In genomic region chr6:126500088-126500487, GRCm38 (mm10) we compare ENCODE assay signal across 8 mouse cellular contexts. TPM values are rescaled to one million over a fixed set of nuclear protein-coding genes. Genes with fewer than 3 reads are reported as not detected.
DNase-seq lines count a peak whose midpoint lies in the region; ATAC-seq lines count a peak whose summit lies in the region.

No protein-coding gene starts in this region.

- DNase-seq in NIH3T3 (ENCODE audit: low read depth): peak; percentile 87
- DNase-seq in cerebellum, adult 11 months: peak; percentile 75
- peak; percentile 83 for DNase-seq in hindbrain, embryonic 10.5 days (ENCODE audit: low spot score)
- peak; percentile 65 for DNase-seq in layer of hippocampus, adult 9-11 months
- peak; percentile 67 to 83 for DNase-seq in lung, postnatal 4 days
- DNase-seq in right cerebral cortex, postnatal 25 days: peak; percentile 70

- no peaks in the 10 kb centered on the region for H3K4me1 ChIP-seq in forebrain, embryonic 16.5 days (replicated peaks; ENCODE audit: control insufficient read depth, insufficient read depth, low read length)
- H3K4me1 ChIP-seq in hindbrain, embryonic 10.5 days (replicated peaks): peaks cover 30% of the 10 kb centered on the region

- ATAC-seq in forebrain, embryonic 16.5 days: peak; percentile 54
- ATAC-seq in erythroblast, adult 5-6 weeks (replicated peaks; ENCODE audit: low FRiP score, poor library complexity, severe bottlenecking): no peak

- H3K4me2 ChIP-seq in forebrain, embryonic 16.5 days (ENCODE audit: low read length): no peak overlapping the region

- H3K36me3 ChIP-seq in forebrain, embryonic 16.5 days (ENCODE audit: control insufficient read depth, insufficient read depth): no peaks in the 10 kb centered on the region
- no peaks in the 10 kb centered on the region for H3K36me3 ChIP-seq in hindbrain, embryonic 10.5 days

- H3K9me3 ChIP-seq in forebrain, embryonic 16.5 days (ENCODE audit: control insufficient read depth, low read length): peaks cover 3% of the 10 kb centered on the region; the same call in 1 of the 2 replicates
- H3K9me3 ChIP-seq in hindbrain, embryonic 10.5 days: 0 out of 2 replicates have a peak, but pooled peaks cover 4% of the 10 kb centered on the region

- H3K4me3 ChIP-seq in forebrain, embryonic 16.5 days (replicated peaks; ENCODE audit: low read length): no peak overlapping the region
- no peak overlapping the region for H3K4me3 ChIP-seq in hindbrain, embryonic 10.5 days

- H3K27me3 ChIP-seq in forebrain, embryonic 16.5 days (replicated peaks; ENCODE audit: control insufficient read depth, insufficient read depth, low read length): no peaks in the 10 kb centered on the region
- peaks cover 12% of the 10 kb centered on the region; the same call in 1 of the 2 replicates for H3K27me3 ChIP-seq in hindbrain, embryonic 10.5 days (ENCODE audit: insufficient read depth, poor library complexity, severe bottlenecking)

- no peak overlapping the region for H3K27ac ChIP-seq in forebrain, embryonic 16.5 days (ENCODE audit: low read length)
- no peak overlapping the region for H3K27ac ChIP-seq in hindbrain, embryonic 10.5 days

- WGBS in forebrain, embryonic 16.5 days: 19% methylated on average over 8 of the region's 8 CpGs
- WGBS in hindbrain, embryonic 10.5 days: 19% methylated on average over 8 of the region's 8 CpGs

- no peak overlapping the region for H3K9ac ChIP-seq in forebrain, embryonic 16.5 days (replicated peaks; ENCODE audit: low read depth, low read length)

RNA-seq across cellular contexts. Expression of gene Kcna5, which starts 35.1 kb away (rescaled TPM):
- 2.2 and 2.4 TPM in 2 replicates for polyA plus RNA-seq in forebrain, embryonic 16.5 days (2015; fragmentation: Nextera tagmentation; extraction: Ambion mirVana)
- polyA plus RNA-seq in hindbrain, embryonic 10.5 days (2016; fragmentation: Nextera tagmentation; extraction: Ambion mirVana): 2.9 and 3.7 TPM in 2 replicates
- total RNA-seq in erythroblast, adult 5-6 weeks (2015; ENCODE audit: low replicate concordance): not detected in 2 replicates
- not detected in 2 replicates for total RNA-seq in erythroblast, adult 5-6 weeks (2017; ENCODE audit: low replicate concordance)
